Mouse (Mus musculus): ENCODE measurements at regions not wholly inside any gene's neighbourhood (a gene's known extent, or its start where the extent isn't known, plus 50 kb on each side); places are given as distances from the start of the nearest gene placed in this dataset.
A peak's percentile ranks its signal among the peaks of the same experiment; 100 is the strongest.
"Not testable (repeated sequence)": the region's sequence is repeated elsewhere in the genome, so short reads cannot be mapped to it uniquely, and the experiment has no call there.

DNA sequence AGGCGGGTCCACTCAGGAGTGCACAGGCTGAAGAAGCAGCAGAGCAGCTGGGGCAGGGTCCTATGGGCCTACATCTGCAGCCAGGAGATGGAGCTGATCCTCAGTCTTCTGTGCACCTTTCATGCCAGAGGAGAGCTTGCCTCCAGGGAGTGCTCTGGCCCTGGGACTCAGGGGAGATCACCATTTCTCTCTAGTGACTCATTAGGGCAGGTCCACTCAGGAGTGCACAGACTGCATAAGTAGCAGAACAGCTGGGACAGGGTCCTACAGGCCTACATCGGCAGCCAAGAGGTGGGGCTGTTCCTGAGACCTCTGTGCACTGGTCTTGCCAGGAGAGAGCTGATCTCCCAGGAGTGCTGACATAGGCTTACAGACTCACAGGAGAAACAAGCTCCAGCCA, 159.4 kb upstream of the Gm21897 start:
- WGBS, result 75% methylated on average over 2 of the region's 2 CpGs
- Histone ChIP-seq H3K4me3 (replicated peaks; ENCODE audit: low read length) (no peak overlapping the region), H3K4me1 (ENCODE audit: control insufficient read depth, insufficient read depth, low read length) (no peaks in the 10 kb centered on the region), H3K4me2 (replicated peaks; ENCODE audit: low read depth, low read length, severe bottlenecking) (no peak overlapping the region), H3K27ac (replicated peaks; ENCODE audit: low read depth, low read length) (no peak overlapping the region), H3K27me3 (ENCODE audit: control insufficient read depth, insufficient read depth, low read length) (no peaks in the 10 kb centered on the region), H3K9ac (ENCODE audit: low read depth, low read length, severe bottlenecking) (no peak overlapping the region), H3K36me3 (ENCODE audit: control insufficient read depth, insufficient read depth, low read length) (no peaks in the 10 kb centered on the region), H3K9me3 (ENCODE audit: control insufficient read depth, low read length) (no peaks in the 10 kb centered on the region)
- DNase-seq (ENCODE audit: low spot score) (no peak), ATAC-seq (ENCODE audit: low FRiP score, low read depth) (no peak)
- TF ChIP-seq POLR2A (IDR thresholded peaks at IDR 0.05; ENCODE audit: borderline replicate concordance, extremely low read depth, insufficient read depth, insufficient read length), result no peak

DNA sequence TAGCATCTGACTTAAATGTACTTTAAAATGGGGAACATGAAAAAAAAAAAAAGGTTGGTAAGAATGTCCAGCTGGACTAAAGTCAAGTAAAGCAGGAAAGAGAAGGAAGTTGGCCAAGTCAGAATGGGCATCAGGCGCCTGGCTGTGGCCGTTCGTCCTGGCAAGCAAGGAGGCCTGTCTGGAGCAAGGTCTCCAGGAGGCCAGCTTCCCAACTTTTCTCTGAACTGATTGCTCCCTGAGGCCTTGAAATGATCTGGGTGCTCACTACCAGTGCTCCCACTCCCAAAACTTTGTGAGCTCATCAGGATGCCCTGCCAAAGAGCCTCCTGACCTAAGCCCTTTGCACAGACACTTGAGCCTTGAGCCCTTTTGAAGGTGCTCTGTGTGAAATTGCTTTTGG, 141.7 kb upstream of the Gm21897 start:
- no peaks in the 10 kb centered on the region for H3K36me3 ChIP-seq (ENCODE audit: control insufficient read depth, insufficient read depth, low read length)
- H3K4me2 ChIP-seq (replicated peaks; ENCODE audit: low read depth, low read length, severe bottlenecking), result no peak overlapping the region
- no peaks in the 10 kb centered on the region for H3K4me1 ChIP-seq (ENCODE audit: control insufficient read depth, insufficient read depth, low read length)
- TF ChIP-seq POLR2A (IDR thresholded peaks at IDR 0.05; ENCODE audit: borderline replicate concordance, extremely low read depth, insufficient read depth, insufficient read length), result no peak
- WGBS, result 90% methylated on average over 3 of the region's 3 CpGs
- DNase-seq (ENCODE audit: low spot score) (no peak), ATAC-seq (ENCODE audit: low FRiP score, low read depth) (no peak)
- H3K9ac ChIP-seq (ENCODE audit: low read depth, low read length, severe bottlenecking), result no peak overlapping the region
- peaks cover 4% of the 10 kb centered on the region; the same call in 1 of the 2 replicates for H3K9me3 ChIP-seq (ENCODE audit: control insufficient read depth, low read length)
- H3K27me3 ChIP-seq (ENCODE audit: control insufficient read depth, insufficient read depth, low read length), result no peaks in the 10 kb centered on the region
- no peak overlapping the region for H3K27ac ChIP-seq (replicated peaks; ENCODE audit: low read depth, low read length)
- H3K4me3 ChIP-seq (replicated peaks; ENCODE audit: low read length), result no peak overlapping the region

GRCm38 (mm10) chr16:15185714-15186113, 131.5 kb upstream of the Gm21897 start:
- 95% methylated on average over 1 of the region's 1 CpGs for WGBS
- no peaks in the 10 kb centered on the region for H3K4me1 ChIP-seq (ENCODE audit: control insufficient read depth, insufficient read depth, low read length)
- no peak for ATAC-seq (ENCODE audit: low FRiP score, low read depth)
- no peak for DNase-seq (ENCODE audit: low spot score)
- no peak overlapping the region for H3K27ac ChIP-seq (replicated peaks; ENCODE audit: low read depth, low read length)
- no peaks in the 10 kb centered on the region for H3K36me3 ChIP-seq (ENCODE audit: control insufficient read depth, insufficient read depth, low read length)
- no peak for TF ChIP-seq POLR2A (IDR thresholded peaks at IDR 0.05; ENCODE audit: borderline replicate concordance, extremely low read depth, insufficient read depth, insufficient read length)
- no peak overlapping the region for H3K4me2 ChIP-seq (replicated peaks; ENCODE audit: low read depth, low read length, severe bottlenecking)
- H3K27me3 ChIP-seq (ENCODE audit: control insufficient read depth, insufficient read depth, low read length), result no peaks in the 10 kb centered on the region
- no peak overlapping the region for H3K4me3 ChIP-seq (replicated peaks; ENCODE audit: low read length)
- H3K9ac ChIP-seq (ENCODE audit: low read depth, low read length, severe bottlenecking), result no peak overlapping the region
- 0 out of 2 replicates have a peak, but pooled peaks cover under 1% of the 10 kb centered on the region for H3K9me3 ChIP-seq (ENCODE audit: control insufficient read depth, low read length)

GRCm38 (mm10) chr16:15194926-15195711, 122.1 kb upstream of the Gm21897 start:
- Histone ChIP-seq H3K27ac (replicated peaks; ENCODE audit: low read depth, low read length) (peak overlapping the region; percentile 76), H3K9me3 (ENCODE audit: control insufficient read depth, low read length) (no peaks in the 10 kb centered on the region), H3K4me1 (ENCODE audit: control insufficient read depth, insufficient read depth, low read length) (peaks cover 30% of the 10 kb centered on the region), H3K36me3 (ENCODE audit: control insufficient read depth, insufficient read depth, low read length) (no peaks in the 10 kb centered on the region), H3K9ac (ENCODE audit: low read depth, low read length, severe bottlenecking) (no peak overlapping the region), H3K4me2 (replicated peaks; ENCODE audit: low read depth, low read length, severe bottlenecking) (no peak overlapping the region), H3K27me3 (ENCODE audit: control insufficient read depth, insufficient read depth, low read length) (no peaks in the 10 kb centered on the region), H3K4me3 (replicated peaks; ENCODE audit: low read length) (no peak overlapping the region)
- DNase-seq (ENCODE audit: low spot score), result peak; percentile 78
- peak; percentile 75 for ATAC-seq (ENCODE audit: low FRiP score, low read depth)
- no peak for TF ChIP-seq POLR2A (IDR thresholded peaks at IDR 0.05; ENCODE audit: borderline replicate concordance, extremely low read depth, insufficient read depth, insufficient read length)
- 11% methylated on average over 6 of the region's 6 CpGs for WGBS

- not testable (repeated sequence) for H3K4me2 ChIP-seq (replicated peaks; ENCODE audit: low read depth, low read length, severe bottlenecking); DNase-seq (ENCODE audit: low spot score); H3K4me3 ChIP-seq (replicated peaks; ENCODE audit: low read length); H3K36me3 ChIP-seq (ENCODE audit: control insufficient read depth, insufficient read depth, low read length); ATAC-seq (ENCODE audit: low FRiP score, low read depth); H3K9ac ChIP-seq (ENCODE audit: low read depth, low read length, severe bottlenecking); H3K27me3 ChIP-seq (ENCODE audit: control insufficient read depth, insufficient read depth, low read length); H3K9me3 ChIP-seq (ENCODE audit: control insufficient read depth, low read length)
- 85% methylated on average over 6 of the region's 12 CpGs for WGBS
- Histone ChIP-seq H3K27ac (replicated peaks; ENCODE audit: low read depth, low read length) (peak overlapping the region; percentile 76), H3K4me1 (ENCODE audit: control insufficient read depth, insufficient read depth, low read length) (peaks cover 30% of the 10 kb centered on the region)
Measured at GRCm38 (mm10) chr16:15195931-15196330, 121.3 kb upstream of the Gm21897 start.
